17 mouse cellular contexts compared by ENCODE assay signal in genomic region chr4:63687429-63687828, GRCm38 (mm10).
DNase-seq lines count a peak whose midpoint lies in the region.
"Had no signal": no experiment of that assay in that cellular context is flagged by ENCODE, and none has a peak within 500 bp of the region (broad histone marks: within the 10 kb centered on the region; RNA-seq: fewer than 3 reads in every experiment).

No protein-coding gene starts in this region.

- DNase-seq in embryo, embryonic 10.5 days (ENCODE audit: low spot score) = peak; percentile 12
- DNase-seq in embryo, embryonic 9.5 days (ENCODE audit: extremely low spot score) = no peak
- DNase-seq in kidney, postnatal 10 days = peak; percentile 43
- no peak for DNase-seq in kidney, adult 18-20 months
- peak; percentile 37 to 43 for DNase-seq in kidney, postnatal 4 days
- peak; percentile 47 for DNase-seq in lung, postnatal 36 days
- no peak for DNase-seq in left cerebral cortex, adult 9 months (ENCODE audit: low spot score in 2 of 2)
- no peak for DNase-seq in thymus, postnatal 10 days (ENCODE audit: low spot score in 2 of 2)
- DNase-seq: adrenal gland, postnatal 14 days; cerebellum, adult 2 months; cerebellum, postnatal 25 days; embryo, embryonic 11 days; gastrocnemius, adult 2 months; heart, postnatal 4 days; midbrain, embryonic 14.5 days; right cerebral cortex, postnatal 14 days; thymus, adult 18-20 months had no signal

Comparison
In these comparisons a context has a peak if more than half of its experiments do, and no peak if none do; other contexts are left out.
1. DNase-seq: peak in embryo, embryonic 10.5 days (single experiment), kidney, postnatal 10 days (single experiment), kidney, postnatal 4 days (2 of 2) and lung, postnatal 36 days (single experiment); none in embryo, embryonic 9.5 days (single experiment), kidney, adult 18-20 months (single experiment), left cerebral cortex, adult 9 months (0 of 2) and thymus, postnatal 10 days (0 of 2).